ENCODE assay signal across 8 mouse cellular contexts in the genomic region with DNA sequence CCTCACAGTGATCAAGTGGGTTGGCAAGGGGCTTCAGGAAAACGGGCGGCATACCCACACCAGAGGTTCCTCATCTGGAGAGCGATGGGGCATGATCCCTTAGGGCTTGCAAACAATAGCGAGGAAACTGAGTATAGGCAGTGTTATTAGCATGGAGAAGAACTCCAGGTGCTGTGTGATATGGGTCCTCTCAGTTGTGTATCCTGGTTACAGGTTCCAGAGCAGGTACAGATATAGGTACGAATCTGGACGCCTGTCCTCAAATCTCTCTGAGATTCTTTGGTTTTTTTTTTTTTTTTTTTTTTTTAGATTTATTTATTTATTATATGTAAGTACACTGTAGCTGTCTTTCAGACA. TPM values are rescaled to one million over a fixed set of nuclear protein-coding genes. Genes with fewer than 3 reads are reported as not detected.
DNase-seq lines count a peak whose midpoint lies in the region; ATAC-seq and TF ChIP-seq lines count a peak whose summit lies in the region.

No protein-coding gene starts in this region.

- H3K9me3 ChIP-seq in embryonic facial prominence, embryonic 12.5 days = no peaks in the 10 kb centered on the region
- no peaks in the 10 kb centered on the region for H3K9me3 ChIP-seq in intestine, embryonic 15.5 days

- TF ChIP-seq POLR2A in myocyte (IDR thresholded peaks at IDR 0.05; ENCODE audit: insufficient read length, low read depth) = no peak

- no peaks in the 10 kb centered on the region for H3K79me2 ChIP-seq in myocyte (ENCODE audit: control insufficient read depth, insufficient read depth)

- H3K9ac ChIP-seq in embryonic facial prominence, embryonic 12.5 days = peak overlapping the region; percentile 62
- H3K9ac ChIP-seq in intestine, embryonic 15.5 days = peak overlapping the region; percentile 73

- no peaks in the 10 kb centered on the region for H3K4me1 ChIP-seq in embryonic facial prominence, embryonic 12.5 days
- 0 out of 2 replicates have a peak, but pooled peaks cover 3% of the 10 kb centered on the region for H3K4me1 ChIP-seq in intestine, embryonic 15.5 days (replicated peaks)

- H3K27me3 ChIP-seq in embryonic facial prominence, embryonic 12.5 days = no peaks in the 10 kb centered on the region
- no peaks in the 10 kb centered on the region for H3K27me3 ChIP-seq in intestine, embryonic 15.5 days (replicated peaks)
- no peaks in the 10 kb centered on the region for H3K27me3 ChIP-seq in myocyte (ENCODE audit: control insufficient read depth, insufficient read depth, insufficient read length)

- DNase-seq in left cerebral cortex, adult 2 months (ENCODE audit: extremely low spot score in 1 of 2, low spot score in 2 of 2) = no peak
- no peak for DNase-seq in left cerebral cortex, adult 11 months (ENCODE audit: low spot score)
- no peak for DNase-seq in gastrocnemius, postnatal 10 days
- DNase-seq in urinary bladder, adult 2 months (ENCODE audit: low spot score) = no peak
- DNase-seq in spleen, postnatal 36 days (ENCODE audit: low spot score in 2 of 2) = no peak

- H3K27ac ChIP-seq in left cerebral cortex, adult 2 months = peak overlapping the region; percentile 70
- no peak overlapping the region for H3K27ac ChIP-seq in embryonic facial prominence, embryonic 12.5 days
- 0 out of 2 replicates have a peak overlapping the region, but pooled peaks have one; percentile 36 for H3K27ac ChIP-seq in intestine, embryonic 15.5 days

- peak overlapping the region; percentile 39 for H3ac ChIP-seq in myocyte (ENCODE audit: control insufficient read depth, insufficient read length)

- ATAC-seq in embryonic facial prominence, embryonic 12.5 days (ENCODE audit: insufficient number of reproducible peaks, insufficient read depth, low FRiP score, low TSS enrichment) = no peak; the same call in 1 of the 2 replicates
- peak; percentile 67 for ATAC-seq in intestine, embryonic 15.5 days

- H3K4me2 ChIP-seq in embryonic facial prominence, embryonic 12.5 days (replicated peaks) = peak overlapping the region; percentile 52
- peak overlapping the region; percentile 80 for H3K4me2 ChIP-seq in intestine, embryonic 15.5 days (replicated peaks)
- H3K4me2 ChIP-seq in myocyte (ENCODE audit: low read depth) = peak overlapping the region; percentile 84

- peak overlapping the region; percentile 56 for H3K4me3 ChIP-seq in left cerebral cortex, adult 2 months
- H3K4me3 ChIP-seq in embryonic facial prominence, embryonic 12.5 days = peak overlapping the region; percentile 46
- peak overlapping the region; percentile 45 for H3K4me3 ChIP-seq in intestine, embryonic 15.5 days (replicated peaks)
- peak overlapping the region; percentile 36 for H3K4me3 ChIP-seq in myocyte

- 41% methylated on average over 6 of the region's 6 CpGs for WGBS in embryonic facial prominence, embryonic 12.5 days
- WGBS in intestine, embryonic 15.5 days = 33% methylated on average over 6 of the region's 6 CpGs

- no peak for TF ChIP-seq CTCF in left cerebral cortex, adult 2 months (IDR thresholded peaks at IDR 0.05)

- peaks cover 16% of the 10 kb centered on the region for H3K36me3 ChIP-seq in embryonic facial prominence, embryonic 12.5 days
- no peaks in the 10 kb centered on the region for H3K36me3 ChIP-seq in intestine, embryonic 15.5 days
- peaks cover 3% of the 10 kb centered on the region for H3K36me3 ChIP-seq in myocyte (ENCODE audit: control insufficient read depth, insufficient read depth)

- intact Hi-C loops in left cerebral cortex, adult 2 months (cut with DNase I) = no loop called here

TF ChIP-seq in myocyte, 11 proteins besides CTCF, POLR2A, EP300 and RAD21:
- TF ChIP-seq E2F4 (IDR thresholded peaks at IDR 0.05; ENCODE audit: insufficient read depth) (no peak), MAX (IDR thresholded peaks at IDR 0.05; ENCODE audit: low read depth) (no peak), SRF (IDR thresholded peaks at IDR 0.05; ENCODE audit: control insufficient read depth, insufficient read length, low read depth) (no peak), TCF12 (IDR thresholded peaks at IDR 0.05; ENCODE audit: insufficient read depth, poor library complexity, severe bottlenecking) (no peak), MYOG (IDR thresholded peaks at IDR 0.05; ENCODE audit: control insufficient read depth in 1 of 3, insufficient read depth in 1 of 3, insufficient read length in 2 of 3, low read depth in 2 of 3) (no peak), POLR2AphosphoS2 (IDR thresholded peaks at IDR 0.05; ENCODE audit: insufficient read length, low read depth) (no peak), MYOD1 (IDR thresholded peaks at IDR 0.05; ENCODE audit: control insufficient read depth in 1 of 3, insufficient read length in 2 of 3, low read depth in 2 of 3) (no peak), CEBPB (IDR thresholded peaks at IDR 0.05; ENCODE audit: insufficient read depth, poor library complexity, severe bottlenecking) (no peak), REST (IDR thresholded peaks at IDR 0.05; ENCODE audit: insufficient read depth, insufficient read length) (no peak), USF1 (IDR thresholded peaks at IDR 0.05; ENCODE audit: low read depth) (no peak), TCF3 (IDR thresholded peaks at IDR 0.05; ENCODE audit: insufficient read length, low read depth) (no peak)

RNA-seq across cellular contexts. Expression of gene 1700030K09Rik, which starts 0.3 kb away (rescaled TPM):
- total RNA-seq in left cerebral cortex, adult 2 months (2021) = 10 to 100 TPM; 14.8 to 15.6 TPM
- 18.7 and 19.0 TPM in 2 replicates for polyA plus RNA-seq in embryonic facial prominence, embryonic 12.5 days (2016; fragmentation: Nextera tagmentation; extraction: Ambion mirVana)
- 11.8 and 11.9 TPM in 2 replicates for polyA plus RNA-seq in intestine, embryonic 15.5 days (2015; fragmentation: Nextera tagmentation; extraction: Ambion mirVana)
- polyA plus RNA-seq in myocyte (2012; fragmentation: generic; extraction: Trizol) = 7.3 TPM
- 1 to 10 TPM; 3.6 to 5.6 TPM for total RNA-seq in gastrocnemius, postnatal 10 days (2021)
- polyA plus RNA-seq in urinary bladder, adult 2 months (2012; rRNA removed) = 8.7 and 9.3 TPM in 2 replicates

RNA-seq across cellular contexts. Expression of gene Calr3, which starts 0.3 kb away (rescaled TPM):
- 1 to 10 TPM in 1 of 2 experiments, under 1 TPM in 1; 0.97 to 1.5 TPM for total RNA-seq in left cerebral cortex, adult 2 months (2021)
- polyA plus RNA-seq in embryonic facial prominence, embryonic 12.5 days (2016; fragmentation: Nextera tagmentation; extraction: Ambion mirVana) = 1.4 and 1.7 TPM in 2 replicates
- polyA plus RNA-seq in intestine, embryonic 15.5 days (2015; fragmentation: Nextera tagmentation; extraction: Ambion mirVana) = 0.98 and 1.1 TPM in 2 replicates
- polyA plus RNA-seq in myocyte (2012; fragmentation: generic; extraction: Trizol) = 0.38 TPM
- 1 to 10 TPM; 1.7 to 1.8 TPM for total RNA-seq in gastrocnemius, postnatal 10 days (2021)
- 0.98 and 1.2 TPM in 2 replicates for polyA plus RNA-seq in urinary bladder, adult 2 months (2012; rRNA removed)

RNA-seq across cellular contexts. Expression of gene Eps15l1, which starts 22.7 kb away (rescaled TPM):
- total RNA-seq in left cerebral cortex, adult 2 months (2021) = 10 to 100 TPM; 66.4 to 73.0 TPM
- polyA plus RNA-seq in embryonic facial prominence, embryonic 12.5 days (2016; fragmentation: Nextera tagmentation; extraction: Ambion mirVana) = 69.0 and 71.8 TPM in 2 replicates
- polyA plus RNA-seq in intestine, embryonic 15.5 days (2015; fragmentation: Nextera tagmentation; extraction: Ambion mirVana) = 43.6 and 45.5 TPM in 2 replicates
- 22.8 TPM for polyA plus RNA-seq in myocyte (2012; fragmentation: generic; extraction: Trizol)
- 10 to 100 TPM; 27.4 to 38.7 TPM for total RNA-seq in gastrocnemius, postnatal 10 days (2021)
- 52.1 and 54.6 TPM in 2 replicates for polyA plus RNA-seq in urinary bladder, adult 2 months (2012; rRNA removed)

RNA-seq across cellular contexts. Expression of gene Cherp, which starts 31.1 kb away (rescaled TPM):
- 10 to 100 TPM; 72.7 to 74.0 TPM for total RNA-seq in left cerebral cortex, adult 2 months (2021)
- polyA plus RNA-seq in embryonic facial prominence, embryonic 12.5 days (2016; fragmentation: Nextera tagmentation; extraction: Ambion mirVana) = 64.4 and 66.5 TPM in 2 replicates
- polyA plus RNA-seq in intestine, embryonic 15.5 days (2015; fragmentation: Nextera tagmentation; extraction: Ambion mirVana) = 47.4 and 49.6 TPM in 2 replicates
- 39.9 TPM for polyA plus RNA-seq in myocyte (2012; fragmentation: generic; extraction: Trizol)
- total RNA-seq in gastrocnemius, postnatal 10 days (2021) = 10 to 100 TPM; 27.5 to 38.9 TPM
- 27.4 and 38.5 TPM in 2 replicates for polyA plus RNA-seq in urinary bladder, adult 2 months (2012; rRNA removed)

RNA-seq across cellular contexts. Expression of gene Slc35e1, which starts 48.4 kb away (rescaled TPM):
- 10 to 100 TPM; 55.5 to 56.7 TPM for total RNA-seq in left cerebral cortex, adult 2 months (2021)
- 29.4 and 33.0 TPM in 2 replicates for polyA plus RNA-seq in embryonic facial prominence, embryonic 12.5 days (2016; fragmentation: Nextera tagmentation; extraction: Ambion mirVana)
- polyA plus RNA-seq in intestine, embryonic 15.5 days (2015; fragmentation: Nextera tagmentation; extraction: Ambion mirVana) = 17.3 and 19.8 TPM in 2 replicates
- 25.9 TPM for polyA plus RNA-seq in myocyte (2012; fragmentation: generic; extraction: Trizol)
- 10 to 100 TPM; 23.3 to 25.3 TPM for total RNA-seq in gastrocnemius, postnatal 10 days (2021)
- polyA plus RNA-seq in urinary bladder, adult 2 months (2012; rRNA removed) = 21.4 and 22.2 TPM in 2 replicates
